Mouse (Mus musculus) G1E (cell line): ENCODE results near the gene Ccdc146.

Experiments used
- CTCF ChIP-seq: IDR thresholded peaks from 2 replicates; pipeline ENCODE4 v1.5.1; 2012; ENCODE audit warnings: low read depth, low read length, inconsistent platforms, mixed read lengths
- GATA1 ChIP-seq: IDR thresholded peaks from 2 replicates; pipeline ENCODE4 v1.6.1; 2012; ENCODE audit warnings: borderline replicate concordance, low read length, inconsistent platforms, mixed read lengths
- POLR2AphosphoS5 ChIP-seq: IDR thresholded peaks from 2 replicates; pipeline ENCODE4 v1.6.1; 2012; ENCODE audit warnings: low read depth, low read length, inconsistent platforms; ENCODE audit not compliant: insufficient replicate concordance
- TAL1 ChIP-seq: conservative IDR thresholded peaks from 2 replicates; pipeline ENCODE4 v1.6.1; 2012; ENCODE audit warnings: low read depth, low read length, inconsistent platforms, mixed read lengths

- TF ChIP-seq CTCF (no peak), GATA1 (no peak), POLR2AphosphoS5 (no peak), TAL1 (no peak)
Observed at GRCm38 (mm10) chr5:21436471-21436975, 12.0 kb upstream of the Ccdc146 start.
